Mouse (Mus musculus): ENCODE results near the gene Acyp1. TPM values are rescaled to one million over a fixed set of nuclear protein-coding genes. Genes with fewer than 3 reads are reported as not detected.
A peak's percentile ranks its signal among the peaks of the same experiment; 100 is the strongest.

Acyp1 gene
- polyA plus RNA-seq, 1 experiment from 2014 or later = 19.9 TPM

DNA sequence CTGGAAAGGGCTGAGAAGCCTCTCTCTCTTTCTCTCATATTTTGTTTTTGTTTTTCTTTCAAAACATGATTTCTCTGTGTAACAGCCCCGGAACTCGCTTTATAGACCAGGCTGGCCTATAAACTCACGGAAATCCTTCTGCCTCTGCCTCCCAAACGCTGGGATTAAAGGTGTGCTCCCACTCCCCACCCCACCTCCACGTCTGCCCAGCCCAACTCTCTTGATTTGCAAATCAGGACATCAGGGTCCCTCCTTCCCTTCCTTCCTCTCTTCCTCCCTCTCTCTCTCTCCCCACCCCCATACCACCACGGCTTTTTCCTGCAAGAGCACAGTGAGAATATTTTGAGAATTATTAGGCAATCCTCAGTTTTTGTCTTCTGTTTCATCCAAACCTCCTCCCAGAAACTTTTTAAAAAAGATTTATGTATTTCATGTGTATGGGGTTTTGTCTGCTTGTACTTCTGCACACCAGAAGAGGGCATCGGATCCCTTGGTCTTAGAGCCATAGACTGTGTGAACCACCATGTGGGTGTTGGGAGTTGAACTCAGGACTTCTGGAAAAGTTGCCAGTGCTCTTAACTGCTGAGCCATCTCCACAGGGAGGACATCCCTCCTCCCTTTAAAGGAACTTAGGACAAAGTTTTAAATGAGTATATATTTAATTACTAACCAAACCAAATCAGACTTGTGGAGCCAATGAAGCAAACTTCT, 17.0 kb downstream of the Acyp1 start:
- ATAC-seq = no peak
- H3K27me3 ChIP-seq = no peaks in the 10 kb centered on the region
- CTCF ChIA-PET = no interaction called here
- in situ Hi-C loops (cut with MboI; ENCODE audit: low pct_unique_long_range_greater_than_20kb) = no loop called here
- POLR2A ChIA-PET = no interaction called here
- DNase-seq (ENCODE audit: low read depth, low spot score) = no peak
- no peak for TF ChIP-seq CTCF (IDR thresholded peaks at IDR 0.05)

- POLR2A ChIA-PET = no interaction called here
- no peaks in the 10 kb centered on the region for H3K27me3 ChIP-seq
- ATAC-seq (peak; percentile 31), DNase-seq (ENCODE audit: low read depth, low spot score) (no peak)
- CTCF ChIA-PET = no interaction called here
- no peak for TF ChIP-seq CTCF (IDR thresholded peaks at IDR 0.05)
- in situ Hi-C loops (cut with MboI; ENCODE audit: low pct_unique_long_range_greater_than_20kb) = no loop called here
Observed at GRCm38 (mm10) chr12:85270319-85270718, 17.9 kb downstream of the Acyp1 start, which contains the start of gene Mlh3. TSS of gene Mlh3 (minus strand) at chr12:85270599.

DNA sequence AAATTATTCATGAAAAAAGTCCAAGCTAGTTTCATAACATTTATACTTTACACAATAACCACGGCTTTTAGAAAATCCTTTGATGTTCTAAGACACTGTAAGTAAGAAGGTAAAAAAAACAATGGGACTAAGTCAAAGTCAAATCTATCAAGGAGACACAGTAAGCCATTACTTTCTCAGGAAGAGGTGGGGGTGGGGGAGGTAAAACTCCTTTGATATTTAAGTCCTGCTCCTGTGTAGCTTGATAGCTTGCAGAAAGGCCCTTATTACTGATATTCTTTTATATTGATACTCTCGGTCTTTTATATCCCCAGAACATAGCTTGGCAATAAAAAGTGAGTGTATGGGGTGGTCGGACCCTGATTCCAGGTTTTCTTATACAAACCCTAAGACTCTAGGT, 18.4 kb downstream of the Acyp1 start:
- no peak for TF ChIP-seq CTCF (IDR thresholded peaks at IDR 0.05)
- POLR2A ChIA-PET = no interaction called here
- no peaks in the 10 kb centered on the region for H3K27me3 ChIP-seq
- CTCF ChIA-PET = no interaction called here
- DNase-seq (ENCODE audit: low read depth, low spot score) = no peak
- ATAC-seq = no peak
- in situ Hi-C loops (cut with MboI; ENCODE audit: low pct_unique_long_range_greater_than_20kb) = no loop called here

- POLR2A ChIA-PET = no interaction called here
- CTCF ChIA-PET = no interaction called here
Observed at GRCm38 (mm10) chr12:85266248-85266647, 22.0 kb downstream of the Acyp1 start.

DNA sequence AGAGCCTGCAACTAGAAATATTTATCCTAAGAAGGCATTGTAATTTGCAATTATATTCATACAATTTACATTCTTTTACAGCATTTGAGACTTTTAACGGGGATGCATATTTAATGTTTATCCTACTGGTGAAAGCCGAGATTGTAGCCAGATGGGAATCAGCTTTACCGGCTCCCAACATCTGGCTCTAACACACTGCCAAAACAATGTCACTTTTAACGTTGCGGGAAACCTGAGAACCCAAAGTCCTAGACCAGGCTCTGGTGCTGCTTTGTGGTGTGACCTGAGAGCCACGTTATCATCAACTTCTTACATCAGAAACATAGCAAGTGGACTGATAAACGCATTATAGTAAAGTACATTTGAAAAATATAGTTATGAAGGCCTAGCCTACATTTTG, 23.3 kb downstream of the Acyp1 start:
- TF ChIP-seq CTCF (IDR thresholded peaks at IDR 0.05) = no peak
- ATAC-seq (no peak), DNase-seq (ENCODE audit: low read depth, low spot score) (no peak)
- no peaks in the 10 kb centered on the region for H3K27me3 ChIP-seq
- in situ Hi-C loops (cut with MboI; ENCODE audit: low pct_unique_long_range_greater_than_20kb) = no loop called here
- POLR2A ChIA-PET = no interaction called here
- CTCF ChIA-PET = interaction anchor here (1.0 kb wide), 1 partner anchor 12 kb away, joined by 4 read pairs; no protein-coding TSS in a partner anchor

More at GRCm38 (mm10) chr12:85266248-85266647, 22.0 kb downstream of the Acyp1 start:
- no peaks in the 10 kb centered on the region for H3K27me3 ChIP-seq
- in situ Hi-C loops (cut with MboI; ENCODE audit: low pct_unique_long_range_greater_than_20kb) = no loop called here
- ATAC-seq = no peak
- no peak for DNase-seq (ENCODE audit: low read depth, low spot score)
- no peak for TF ChIP-seq CTCF (IDR thresholded peaks at IDR 0.05)

- in situ Hi-C loops (cut with MboI; ENCODE audit: low pct_unique_long_range_greater_than_20kb) = no loop called here
- H3K27me3 ChIP-seq = no peaks in the 10 kb centered on the region
- DNase-seq (ENCODE audit: low read depth, low spot score) (no peak), ATAC-seq (no peak)
- TF ChIP-seq CTCF (IDR thresholded peaks at IDR 0.05) = no peak
- POLR2A ChIA-PET = no interaction called here
- CTCF ChIA-PET = interaction anchor here (1.0 kb wide), 1 partner anchor 11 kb away, joined by 4 read pairs; no protein-coding TSS in a partner anchor
Observed at GRCm38 (mm10) chr12:85264531-85264930, 23.7 kb downstream of the Acyp1 start.

DNA sequence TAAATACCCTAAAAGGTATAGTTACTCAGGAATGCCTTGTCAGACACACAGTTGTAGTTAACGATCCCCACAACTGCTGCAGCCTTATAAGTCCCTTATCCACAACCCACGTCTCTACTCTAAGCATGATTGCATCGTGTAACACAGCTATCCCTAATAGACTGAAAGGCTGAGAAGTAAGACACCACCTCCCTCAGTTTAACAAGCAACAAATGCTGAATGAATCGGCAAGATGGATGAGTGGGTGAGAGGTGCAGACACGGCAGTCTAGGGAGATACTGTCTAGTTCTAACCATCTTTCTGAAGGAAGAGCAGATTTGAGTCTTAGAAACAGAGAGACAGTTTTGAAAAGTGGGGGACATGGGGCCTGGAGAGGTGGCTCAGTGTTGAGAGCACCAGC, 25.0 kb downstream of the Acyp1 start:
- no peaks in the 10 kb centered on the region for H3K27me3 ChIP-seq
- DNase-seq (ENCODE audit: low read depth, low spot score) (no peak), ATAC-seq (no peak)
- ChIA-PET POLR2A (no interaction called here), CTCF (interaction anchor here (1.5 kb wide), 1 partner anchor 10 kb away, joined by 3 read pairs; no protein-coding TSS in a partner anchor)
- TF ChIP-seq CTCF (IDR thresholded peaks at IDR 0.05) = no peak
- in situ Hi-C loops (cut with MboI; ENCODE audit: low pct_unique_long_range_greater_than_20kb) = no loop called here

DNA sequence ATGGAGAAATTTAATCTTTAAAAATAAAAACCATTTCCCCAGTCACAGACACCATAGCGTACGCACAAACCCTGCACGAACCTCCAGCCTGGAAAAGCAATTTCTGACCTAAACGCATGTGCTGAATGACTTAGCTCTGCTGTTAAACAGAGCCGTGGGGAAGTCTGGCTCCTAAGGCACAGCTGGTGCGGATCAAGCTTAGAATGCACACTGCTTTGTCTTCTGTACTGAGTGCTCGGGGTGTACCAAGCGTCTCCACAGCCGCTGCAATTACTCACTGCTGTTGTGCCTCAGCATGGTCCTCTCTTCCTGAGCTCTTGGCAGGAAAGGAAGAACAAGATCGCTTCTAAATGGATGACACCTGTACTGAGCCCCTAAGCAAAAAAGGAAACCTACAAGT, 25.7 kb downstream of the Acyp1 start:
- in situ Hi-C loops (cut with MboI; ENCODE audit: low pct_unique_long_range_greater_than_20kb) = no loop called here
- no peaks in the 10 kb centered on the region for H3K27me3 ChIP-seq
- ChIA-PET CTCF (interaction anchor here (1.5 kb wide), 1 partner anchor 9 kb away, joined by 3 read pairs; no protein-coding TSS in a partner anchor), POLR2A (no interaction called here)
- ATAC-seq (no peak), DNase-seq (ENCODE audit: low read depth, low spot score) (no peak)
- TF ChIP-seq CTCF (IDR thresholded peaks at IDR 0.05) = no peak

- TF ChIP-seq CTCF (IDR thresholded peaks at IDR 0.05) = no peak
- DNase-seq (ENCODE audit: low read depth, low spot score) = no peak
- ChIA-PET POLR2A (no interaction called here), CTCF (interaction anchor here (1.1 kb wide), 1 partner anchor 10 kb away, joined by 5 read pairs; no protein-coding TSS in a partner anchor)
- in situ Hi-C loops (cut with MboI; ENCODE audit: low pct_unique_long_range_greater_than_20kb) = no loop called here
- no peaks in the 10 kb centered on the region for H3K27me3 ChIP-seq
- no peak for ATAC-seq
Observed at GRCm38 (mm10) chr12:85257008-85257639, 31.1 kb downstream of the Acyp1 start.

DNA sequence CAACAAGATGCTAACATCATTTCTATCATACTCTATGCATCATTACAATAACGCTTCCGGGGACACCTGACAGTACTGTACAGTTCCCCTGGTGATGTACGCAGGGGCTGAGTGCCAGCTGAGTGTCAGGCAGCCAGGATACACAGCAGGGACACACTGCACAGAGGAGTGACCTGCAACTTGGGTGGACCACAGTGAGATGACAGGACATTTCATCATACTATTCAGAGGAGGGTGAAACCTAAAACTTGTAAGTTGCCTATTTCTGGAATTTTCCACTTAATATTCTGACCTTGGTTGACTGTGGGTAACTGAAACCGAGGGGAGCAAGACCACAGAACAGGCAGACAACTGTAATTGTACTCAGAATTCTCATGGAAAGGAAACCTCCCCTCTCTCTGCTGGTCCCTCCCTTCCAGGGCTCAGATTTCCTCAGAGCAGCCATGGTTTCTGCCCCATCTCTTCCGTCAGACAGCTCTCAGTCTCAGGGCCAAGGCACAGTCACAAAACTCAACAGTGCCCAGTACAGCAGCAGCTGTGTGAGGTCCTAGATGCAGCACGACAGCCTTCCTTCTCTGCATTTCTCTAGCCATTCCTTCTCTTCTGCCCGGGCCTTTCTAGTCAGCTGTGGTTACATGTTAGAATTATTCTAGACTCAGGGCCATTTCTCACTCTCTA, 32.0 kb downstream of the Acyp1 start:
- no peak for TF ChIP-seq CTCF (IDR thresholded peaks at IDR 0.05)
- DNase-seq (ENCODE audit: low read depth, low spot score) (no peak), ATAC-seq (no peak)
- no peaks in the 10 kb centered on the region for H3K27me3 ChIP-seq
- in situ Hi-C loops (cut with MboI; ENCODE audit: low pct_unique_long_range_greater_than_20kb) = no loop called here
- POLR2A ChIA-PET = no interaction called here
- CTCF ChIA-PET = interaction anchor here (1.1 kb wide), 1 partner anchor 9 kb away, joined by 5 read pairs; no protein-coding TSS in a partner anchor

DNA sequence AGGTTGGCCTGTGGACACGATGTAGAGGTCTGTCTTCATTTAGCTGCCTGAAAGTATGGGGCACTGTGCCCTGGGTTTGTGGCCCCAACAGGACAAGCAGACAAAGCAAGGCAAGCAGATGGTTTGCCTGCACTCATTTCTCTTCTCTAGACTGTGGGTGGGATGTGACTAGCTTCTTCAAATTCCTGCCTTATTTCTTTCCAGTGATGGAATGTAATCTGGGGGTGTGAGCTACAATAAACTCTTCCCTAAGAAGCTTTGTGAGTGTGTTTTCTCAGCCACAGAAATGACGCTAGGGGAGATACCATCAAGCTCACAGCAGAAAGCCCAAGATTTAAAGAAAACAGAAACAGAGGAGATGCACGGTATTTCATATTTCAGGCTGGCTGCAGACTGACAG, 36.2 kb downstream of the Acyp1 start:
- DNase-seq (ENCODE audit: low read depth, low spot score) = no peak
- POLR2A ChIA-PET = no interaction called here
- H3K27me3 ChIP-seq = no peaks in the 10 kb centered on the region
- in situ Hi-C loops (cut with MboI; ENCODE audit: low pct_unique_long_range_greater_than_20kb) = no loop called here
- CTCF ChIA-PET = interaction anchor here (1.2 kb wide), 1 partner anchor 22 kb away, joined by 3 read pairs; no protein-coding TSS in a partner anchor
- no peak for ATAC-seq
- no peak for TF ChIP-seq CTCF (IDR thresholded peaks at IDR 0.05)

All from Patski (cell line).